Mouse (Mus musculus) spleen, adult 2 months (tissue): Measurements from ENCODE around the gene Olfr961.

Experiments
- CTCF ChIP-seq: fragments of 200-500 bp; IDR thresholded peaks from 2 replicates; pipeline ENCODE4 v1.5.1; 2011; ENCODE audit warnings: mild to moderate bottlenecking, inconsistent platforms; ENCODE audit not compliant: insufficient read depth, insufficient read length, insufficient replicate concordance; ENCODE audit errors: extremely low read depth
- POLR2A ChIP-seq: fragments of 200-500 bp; IDR thresholded peaks from 2 replicates; pipeline ENCODE4 v1.6.1; 2011; ENCODE audit warnings: low read depth, low read length, inconsistent platforms

GRCm38 (mm10) chr9:39608497-39608896 is 36.4 kb upstream of the Olfr961 start:
- no peak for TF ChIP-seq CTCF
- TF ChIP-seq POLR2A, result no peak
